Mouse (Mus musculus) urinary bladder, adult 2 months (tissue): ENCODE measurements around the gene Rell1. TPM values are rescaled to one million over a fixed set of nuclear protein-coding genes. Genes with fewer than 3 reads are reported as not detected.
A peak's percentile ranks its signal among the peaks of the same experiment; 100 is the strongest.

ENCODE experiments used
- DNase-seq: peaks from one replicate; pipeline ENCODE4 v3.0.0; 2022; ENCODE audit warnings: low spot score
- polyA plus RNA-seq: library from polyadenylated mRNA; depleted of rRNA; stranded (reverse); fragments of >200 nt; gene quantifications from 2 replicates; pipeline ENCODE4 v1.2.3, GENCODE M21; 2012; rRNA removed

Rell1 gene
- polyA plus RNA-seq = 21.4 and 24.1 TPM in 2 replicates

GRCm38 (mm10) chr5:63968443-63969415 is at the start of gene Rell1:
Rell1 (minus strand) TSS chr5:63968897.
- peak; percentile 98 for DNase-seq

DNA sequence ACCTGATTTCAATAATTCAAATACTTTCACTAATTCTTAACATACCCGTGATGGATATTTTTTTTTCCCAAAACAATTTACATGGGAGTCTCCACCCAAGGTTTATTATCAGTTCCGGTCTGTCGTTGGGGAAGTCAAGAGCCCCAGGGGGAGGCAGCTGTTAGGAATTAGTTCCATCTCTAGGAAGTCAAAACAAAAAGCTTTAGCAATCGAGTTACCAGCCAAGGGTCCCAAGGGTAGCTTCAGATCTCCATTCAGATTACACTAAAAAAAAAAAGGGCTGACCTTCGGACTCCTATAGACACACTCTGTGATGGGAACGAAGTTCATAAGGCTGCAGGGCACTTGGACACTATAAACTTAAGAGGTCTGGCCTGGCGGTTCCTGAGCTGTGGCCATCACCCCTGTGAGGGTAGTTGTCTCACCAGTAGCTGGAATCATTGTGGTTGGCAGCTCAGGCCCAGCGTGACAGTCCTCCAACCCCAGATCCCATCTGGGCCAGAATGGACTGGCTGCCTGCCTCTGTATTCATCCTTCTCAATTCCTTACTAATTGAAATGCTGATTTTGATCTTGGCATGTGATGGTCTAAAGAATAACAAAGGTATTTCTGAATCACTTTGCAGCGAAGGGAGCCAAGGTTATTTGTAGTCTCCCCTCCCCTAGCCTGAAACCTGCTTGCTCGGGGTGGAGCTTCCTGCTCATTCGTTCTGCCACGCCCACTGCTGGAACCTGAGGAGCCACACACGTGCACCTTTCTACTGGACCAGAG is 44.1 kb upstream of the Rell1 start:
- DNase-seq = no peak

GRCm38 (mm10) chr5:64006548-64006947 is 37.9 kb upstream of the Rell1 start:
- DNase-seq = no peak

DNA sequence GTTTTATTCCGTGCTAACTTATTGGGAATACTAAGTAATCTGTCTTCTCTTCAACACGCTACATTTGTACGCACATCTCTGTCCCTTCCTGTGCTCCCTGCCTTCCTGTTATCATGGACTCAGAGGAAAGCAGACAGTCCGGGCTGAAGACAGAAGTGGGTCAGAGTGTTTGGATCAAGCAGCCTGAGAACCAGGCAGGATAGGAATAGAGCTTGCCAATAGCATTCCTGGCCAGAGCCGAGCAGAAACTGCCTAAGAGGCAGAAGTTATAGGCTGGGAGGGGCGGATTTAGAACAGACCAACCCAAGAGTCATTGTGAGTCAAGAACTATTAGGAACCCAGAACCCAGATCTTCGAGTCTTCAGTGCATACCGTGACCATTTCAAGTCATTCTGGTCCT is 34.6 kb upstream of the Rell1 start:
- no peak for DNase-seq

- no peak for DNase-seq
Measured at GRCm38 (mm10) chr5:63993865-63994264, 25.2 kb upstream of the Rell1 start.

- no peak for DNase-seq
Measured at GRCm38 (mm10) chr5:63990675-63991074, 22.0 kb upstream of the Rell1 start.

- no peak for DNase-seq
Measured at GRCm38 (mm10) chr5:63986337-63986736, 17.6 kb upstream of the Rell1 start.

- no peak for DNase-seq
Measured at GRCm38 (mm10) chr5:63982296-63982695, 13.6 kb upstream of the Rell1 start.

- no peak for DNase-seq
Measured at GRCm38 (mm10) chr5:63970991-63971390, 2.3 kb upstream of the Rell1 start.

DNA sequence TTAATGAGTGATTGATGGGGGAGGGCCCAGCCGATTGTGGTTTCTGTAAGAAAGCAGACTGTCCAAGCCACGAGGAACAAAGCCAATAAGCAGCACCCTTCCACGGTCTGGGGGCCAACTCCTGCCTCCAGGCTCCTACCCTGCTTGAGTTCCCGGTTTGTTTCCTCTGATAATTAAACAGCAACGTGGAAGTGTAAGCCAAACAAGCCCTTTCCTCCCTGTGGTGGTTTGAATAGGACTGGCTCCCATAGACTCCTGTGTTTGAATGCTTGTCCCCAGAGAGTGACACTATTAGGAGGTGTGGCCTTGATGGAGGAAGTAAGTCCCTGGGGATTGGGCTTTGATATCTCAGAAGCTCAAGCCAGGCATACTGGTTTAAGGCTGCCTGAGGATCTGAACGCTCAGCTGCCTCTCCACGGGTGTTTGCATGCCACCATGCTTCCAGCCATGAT is 1.6 kb upstream of the Rell1 start:
- no peak for DNase-seq

- no peak for DNase-seq
Measured at GRCm38 (mm10) chr5:63969476-63970112, 897 bp upstream of the Rell1 start.

GRCm38 (mm10) chr5:63967591-63968141 is 1.0 kb downstream of the Rell1 start:
- no peak for DNase-seq

GRCm38 (mm10) chr5:63966379-63966778 is 2.3 kb downstream of the Rell1 start:
- DNase-seq = no peak

DNA sequence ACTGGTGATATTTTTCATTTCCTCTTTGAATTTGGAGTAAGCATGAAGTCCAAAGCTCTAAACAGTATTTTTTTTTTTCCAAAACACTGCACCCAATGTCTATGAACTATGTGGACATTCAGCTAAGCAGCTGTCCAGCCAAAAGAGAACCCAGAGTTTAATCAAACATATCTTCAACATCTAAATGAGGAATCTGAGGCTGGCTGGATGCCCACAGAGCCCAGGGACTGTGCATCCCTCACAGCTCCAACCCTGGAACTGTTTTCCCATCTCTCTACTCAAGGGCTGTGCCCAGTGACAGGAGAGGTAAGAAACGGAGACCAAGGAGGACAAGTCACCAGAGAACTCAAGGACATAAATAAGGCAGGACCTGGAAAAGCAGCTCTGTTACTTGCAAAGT is 2.8 kb downstream of the Rell1 start:
- DNase-seq = no peak

DNA sequence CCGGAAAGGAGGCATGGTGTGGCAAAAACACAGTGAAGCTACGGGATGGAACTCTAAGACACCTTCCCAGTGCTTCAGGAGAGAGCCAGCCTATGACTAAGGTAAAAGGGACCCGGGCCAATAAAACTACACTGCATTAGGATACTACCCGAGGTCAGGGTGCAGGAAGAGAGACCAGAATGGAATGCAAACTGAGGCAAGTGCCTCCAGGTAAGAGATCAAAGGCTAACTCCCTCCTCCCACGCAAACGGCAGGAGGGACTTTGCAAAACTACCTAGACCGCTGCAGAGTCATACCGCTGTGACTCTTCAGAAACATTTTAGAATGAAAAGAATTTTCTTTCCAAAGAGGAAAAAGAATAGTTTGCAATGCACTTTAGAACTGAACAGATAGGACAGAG is 4.1 kb downstream of the Rell1 start:
- no peak for DNase-seq

DNA sequence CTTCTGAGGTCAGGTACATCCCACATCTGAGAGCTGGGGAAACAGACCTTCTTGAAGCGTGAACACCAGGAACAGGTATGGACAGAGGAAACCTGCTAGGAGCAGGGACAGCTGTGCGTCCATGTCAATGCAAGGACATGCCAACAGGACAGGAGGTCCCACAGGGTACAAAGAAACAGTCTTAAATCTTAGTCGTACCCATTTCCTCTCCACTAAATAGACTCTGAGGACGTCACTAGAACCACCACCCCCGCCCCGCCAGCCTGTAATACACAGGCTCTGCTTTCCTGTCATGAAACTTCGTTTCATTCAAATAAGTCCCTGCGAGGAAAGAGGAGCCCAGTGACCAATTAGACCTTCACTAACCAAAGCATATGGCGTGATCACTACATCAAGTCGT is 7.0 kb downstream of the Rell1 start:
- DNase-seq = no peak

DNA sequence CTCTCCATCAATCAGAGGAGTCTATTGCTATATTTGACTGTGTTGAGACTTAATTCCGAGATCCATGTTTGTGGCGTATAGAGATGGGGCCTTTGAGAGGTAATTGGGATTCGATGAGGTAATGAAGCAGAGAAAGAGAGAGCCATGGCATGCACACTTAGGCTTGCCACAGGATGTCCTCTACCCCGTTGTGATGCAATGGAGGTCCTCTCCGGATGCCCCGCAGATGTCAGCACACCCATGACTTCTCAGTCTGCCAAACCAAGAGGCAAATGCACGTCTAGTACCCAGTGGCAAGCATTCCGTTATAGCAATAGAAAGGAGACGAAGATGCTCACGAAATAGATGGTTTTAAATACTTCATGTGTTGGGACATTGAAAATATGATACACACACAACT is 8.1 kb downstream of the Rell1 start:
- no peak for DNase-seq

DNA sequence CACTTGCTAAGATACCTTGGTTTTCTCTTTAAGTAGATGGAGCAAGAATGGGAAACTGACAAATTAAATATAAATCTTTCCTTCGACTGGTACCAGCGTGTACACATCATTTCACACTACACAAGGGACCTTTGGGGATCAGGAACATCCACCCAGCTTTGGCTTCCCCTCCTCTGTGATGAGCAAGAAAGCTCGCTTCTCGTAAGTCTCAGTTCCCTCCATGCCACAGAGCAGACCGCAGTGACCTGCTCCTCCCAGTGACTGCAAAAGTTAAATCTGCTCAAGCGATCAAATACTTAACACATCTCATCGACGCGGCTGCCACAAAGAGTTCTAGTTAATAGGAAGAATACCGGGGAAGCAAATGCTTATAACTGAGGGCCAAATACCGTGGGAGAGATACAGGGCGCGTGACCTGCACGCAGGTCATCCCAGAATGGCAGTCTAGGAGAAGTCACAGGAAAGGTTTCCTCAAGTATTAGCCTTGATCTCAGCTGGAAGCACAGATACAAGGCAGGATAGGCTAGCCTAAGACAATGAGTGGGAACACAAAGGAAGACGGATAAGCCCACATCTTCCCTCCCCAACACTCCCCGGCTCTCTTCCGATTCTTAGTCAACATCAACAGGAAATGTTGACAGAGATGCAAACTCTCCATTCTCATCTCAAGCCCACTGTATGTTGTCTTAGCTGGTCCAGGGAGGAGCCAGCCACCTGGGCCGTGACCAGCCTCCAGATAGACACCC is 9.6 kb downstream of the Rell1 start:
- DNase-seq = no peak

- DNase-seq = no peak
Measured at GRCm38 (mm10) chr5:63957607-63958006, 11.1 kb downstream of the Rell1 start.

DNA sequence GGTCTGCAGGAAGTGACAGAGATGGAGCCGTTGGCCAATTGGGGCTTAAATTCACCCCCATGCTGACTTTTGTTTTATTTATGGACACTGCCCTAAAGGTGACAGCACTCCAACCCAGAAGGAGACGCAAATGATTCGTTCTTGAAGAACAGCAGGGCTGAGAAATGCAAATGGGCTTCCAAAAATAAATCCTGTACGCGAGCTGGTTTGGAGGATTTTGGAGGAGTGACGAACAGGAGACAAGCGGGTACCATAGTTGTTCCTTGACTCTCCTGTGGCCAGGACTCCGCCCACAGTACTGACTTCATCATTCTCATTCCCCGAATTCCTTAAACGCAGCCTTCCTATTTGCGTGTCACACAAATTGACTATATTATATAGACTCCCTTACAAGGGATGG is 12.3 kb downstream of the Rell1 start:
- DNase-seq = no peak

GRCm38 (mm10) chr5:63953401-63954032 is 15.2 kb downstream of the Rell1 start:
- no peak for DNase-seq
